Mouse (Mus musculus) ovary, adult 18-20 months (tissue): ENCODE data around the gene Rab1a.
"Not testable (repeated sequence)": the region's sequence is repeated elsewhere in the genome, so short reads cannot be mapped to it uniquely, and the experiment has no call there.

Experiments
- DNase-seq: peaks from one replicate; pipeline ENCODE4 v3.0.0; 2022; ENCODE audit warnings: low spot score, mixed read lengths

Gene Rab1a

DNA sequence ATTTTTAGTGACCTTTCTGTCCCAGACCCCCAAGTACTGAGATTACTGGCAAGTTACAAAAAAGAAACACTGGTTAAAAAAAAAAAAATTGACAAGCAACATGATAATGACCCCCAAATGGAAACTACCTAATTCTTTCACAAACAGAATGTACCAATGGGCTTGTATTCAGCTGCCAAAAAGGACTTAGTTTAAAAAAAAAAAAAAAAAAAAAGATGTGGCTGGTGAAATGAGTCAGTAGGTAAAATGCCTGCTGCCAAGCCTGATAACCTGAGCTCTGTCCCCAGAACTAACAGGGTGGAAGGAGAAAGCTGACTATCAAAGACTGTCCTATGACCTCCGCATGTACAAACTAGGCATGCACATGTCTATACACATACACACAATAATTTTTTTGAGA is 16.0 kb downstream of the Rab1a start:
- no peak for DNase-seq

DNA sequence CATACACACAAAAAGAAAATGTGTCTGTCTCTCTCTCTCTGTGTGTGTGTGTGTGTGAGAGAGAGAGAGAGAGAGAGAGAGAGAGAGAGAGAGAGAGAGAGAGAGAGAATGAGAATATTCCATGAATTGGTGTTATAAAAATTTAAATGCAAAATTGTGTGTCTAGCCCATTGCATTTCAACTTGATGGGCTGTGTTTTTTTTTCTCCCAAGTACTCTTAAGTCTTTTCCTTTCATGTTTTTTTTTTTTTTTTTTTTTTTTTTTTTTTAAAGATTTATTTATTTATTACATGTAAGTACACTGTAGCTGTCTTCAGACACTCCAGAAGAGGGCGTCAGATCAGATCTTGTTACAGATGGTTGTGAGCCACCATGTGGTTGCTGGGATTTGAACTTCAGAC is 20.4 kb downstream of the Rab1a start:
- not testable (repeated sequence) for DNase-seq

DNA sequence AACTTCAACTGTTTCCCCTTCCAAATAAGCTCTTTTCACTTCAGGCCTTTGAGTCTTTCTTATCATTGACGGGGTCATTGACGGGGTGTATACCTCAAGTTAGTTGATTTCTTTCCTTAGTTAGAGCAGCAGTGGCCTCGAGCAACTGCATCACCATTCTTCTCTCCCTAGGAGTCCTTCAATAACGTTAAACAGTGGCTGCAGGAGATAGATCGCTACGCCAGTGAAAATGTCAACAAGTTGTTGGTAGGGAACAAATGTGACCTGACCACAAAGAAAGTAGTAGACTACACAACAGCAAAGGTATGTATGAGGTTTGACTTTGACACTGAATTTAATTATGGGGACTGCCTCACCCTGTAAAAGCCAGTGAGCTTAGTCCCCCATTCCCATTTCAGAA is 23.0 kb downstream of the Rab1a start:
- DNase-seq = no peak

DNA sequence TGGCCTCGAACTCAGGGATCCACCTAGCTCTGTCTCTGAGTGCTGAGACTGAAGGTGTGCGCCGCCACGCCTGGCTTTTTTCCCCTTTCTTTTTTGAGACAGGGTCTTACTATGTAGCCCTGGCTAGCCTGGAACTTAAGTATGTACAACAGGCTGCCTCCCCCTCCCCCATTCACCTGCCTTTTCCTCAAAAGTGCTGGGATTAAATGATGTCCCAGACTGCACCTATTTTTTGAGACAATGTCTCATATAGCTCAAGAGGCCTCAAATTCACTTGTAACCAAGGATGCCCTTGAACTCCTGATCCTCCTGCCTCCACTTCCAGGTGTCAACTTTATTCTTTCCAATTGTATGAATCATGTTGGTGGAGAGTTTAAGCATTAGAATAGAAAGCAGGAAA is 24.7 kb downstream of the Rab1a start:
- DNase-seq = no peak

DNA sequence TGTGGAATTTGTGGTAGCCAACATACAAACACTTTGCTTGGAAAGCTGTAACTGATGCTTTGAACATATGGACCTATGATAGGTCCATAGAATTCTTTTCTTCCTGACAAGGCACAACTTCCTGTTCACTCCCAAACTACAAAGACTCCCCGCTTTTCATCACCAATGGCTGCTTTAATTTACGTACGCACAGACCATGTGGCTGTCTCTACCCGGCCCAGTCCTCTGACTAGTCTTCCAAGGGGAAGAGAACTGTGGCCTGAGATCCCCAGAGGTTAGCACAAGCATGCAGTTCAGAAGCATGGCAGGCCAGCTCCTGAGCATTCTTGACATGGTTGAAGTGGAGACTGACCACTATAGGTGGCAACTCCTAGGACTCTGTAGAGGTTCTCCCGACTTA is 27.4 kb downstream of the Rab1a start:
- DNase-seq = no peak

DNA sequence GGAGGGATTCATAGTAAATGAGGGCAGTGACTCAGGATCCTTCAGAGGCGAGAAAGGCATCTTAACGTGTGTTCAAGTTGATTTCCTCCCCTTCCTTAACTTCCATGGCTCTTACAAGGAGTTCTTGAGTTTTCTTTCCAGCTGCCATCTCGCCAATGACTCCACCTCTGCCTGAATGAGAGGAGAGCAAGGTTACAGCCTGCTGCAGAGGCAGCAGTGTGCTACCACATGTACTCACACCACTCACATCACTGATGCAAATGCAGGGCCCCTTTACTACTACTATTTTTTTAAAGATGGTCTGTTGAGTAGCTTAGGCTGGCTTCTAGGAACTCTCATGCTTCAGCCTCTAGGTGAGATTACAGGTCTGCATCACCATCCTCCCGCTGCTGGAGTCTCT is 28.1 kb downstream of the Rab1a start:
- no peak for DNase-seq

DNA sequence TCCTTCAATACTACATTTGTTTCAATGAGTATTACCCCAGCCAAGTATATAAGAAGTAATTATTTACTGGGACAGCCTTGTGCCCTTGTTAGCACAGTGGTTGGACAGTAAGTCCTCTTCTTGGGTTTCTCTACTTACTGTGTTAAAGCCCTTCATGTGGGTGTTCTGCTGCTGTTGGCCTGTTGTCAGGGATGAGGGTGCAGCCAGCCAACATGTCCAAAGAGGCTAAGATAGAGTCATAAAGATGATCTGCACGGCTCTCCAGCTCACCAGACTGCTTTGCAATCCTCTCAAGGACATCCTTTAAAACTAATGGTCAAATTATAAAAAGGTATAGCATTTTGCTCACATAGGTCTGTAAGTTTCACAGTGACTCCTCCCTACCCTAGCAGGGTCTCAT is 29.1 kb downstream of the Rab1a start:
- no peak for DNase-seq

DNA sequence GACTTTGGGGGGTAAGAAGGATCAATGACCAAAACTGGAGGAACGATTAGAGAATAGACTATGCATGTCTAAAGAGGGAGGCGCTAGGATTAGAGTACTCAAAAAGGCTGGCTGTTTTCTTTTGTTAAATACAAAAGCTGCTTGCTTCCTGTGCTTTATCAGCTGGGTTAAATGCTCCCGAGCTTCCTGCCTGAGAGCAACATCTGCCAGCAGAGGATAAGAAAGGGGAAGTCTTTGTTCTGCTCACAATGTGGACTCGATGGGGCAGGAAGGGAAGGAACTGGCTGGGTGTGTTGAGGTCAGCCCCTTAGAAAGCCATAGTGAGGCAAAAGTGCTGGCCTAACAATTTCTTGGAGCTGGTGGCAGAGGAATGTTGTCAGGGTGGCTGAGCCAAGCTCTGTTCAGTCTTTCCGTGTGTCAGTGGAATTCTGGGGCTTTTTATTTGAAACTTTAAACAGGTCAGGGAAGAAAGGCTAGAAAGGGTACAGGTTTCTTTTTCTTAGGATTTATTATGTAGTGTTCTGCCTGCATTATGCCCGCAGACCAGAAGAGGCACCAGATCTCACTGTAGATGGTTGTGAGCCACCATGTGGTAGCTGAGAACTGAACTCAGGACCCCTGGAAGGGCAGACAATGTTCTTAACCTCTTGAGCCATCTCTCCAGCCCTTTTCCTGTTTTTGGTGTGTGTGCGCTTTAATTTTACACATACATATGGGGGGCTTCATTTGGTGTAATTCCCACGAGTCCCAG is 30.1 kb downstream of the Rab1a start:
- DNase-seq = no peak

DNA sequence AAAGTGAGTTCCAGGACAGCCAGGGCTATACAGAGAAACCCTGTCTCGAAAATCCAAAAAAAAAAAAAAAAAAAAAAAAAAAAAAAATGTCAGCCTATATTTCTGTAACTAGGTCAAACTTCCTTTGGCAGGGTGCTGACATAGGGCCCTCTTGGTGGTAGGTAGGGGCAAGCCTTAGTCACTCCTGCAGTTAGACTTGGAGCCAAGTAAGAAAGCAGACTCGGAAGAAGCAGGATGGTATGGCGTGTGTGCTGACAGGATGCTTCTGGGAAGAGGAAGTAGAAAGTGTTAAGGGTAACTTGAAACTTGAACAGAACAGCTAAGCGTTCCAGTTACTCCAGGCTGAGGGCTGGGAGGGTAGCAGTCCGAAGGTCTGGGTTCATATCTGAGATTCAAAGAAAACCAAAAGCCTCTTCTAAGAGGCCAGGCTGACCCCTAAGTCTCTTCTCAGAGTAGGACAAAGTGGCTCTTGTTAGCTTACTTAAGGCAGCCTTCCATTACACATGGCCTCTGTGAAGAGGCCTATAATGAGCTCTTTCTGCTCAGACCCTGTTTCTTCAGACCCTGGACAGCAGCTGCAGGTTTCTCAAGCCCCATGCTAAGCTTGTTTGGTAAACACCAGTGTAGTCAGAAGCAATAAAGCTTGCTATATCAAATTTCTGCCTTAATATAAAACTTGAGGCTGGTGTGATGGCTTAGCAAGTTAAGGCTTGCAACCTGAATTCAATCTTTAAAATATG is 31.0 kb downstream of the Rab1a start:
- no peak for DNase-seq

DNA sequence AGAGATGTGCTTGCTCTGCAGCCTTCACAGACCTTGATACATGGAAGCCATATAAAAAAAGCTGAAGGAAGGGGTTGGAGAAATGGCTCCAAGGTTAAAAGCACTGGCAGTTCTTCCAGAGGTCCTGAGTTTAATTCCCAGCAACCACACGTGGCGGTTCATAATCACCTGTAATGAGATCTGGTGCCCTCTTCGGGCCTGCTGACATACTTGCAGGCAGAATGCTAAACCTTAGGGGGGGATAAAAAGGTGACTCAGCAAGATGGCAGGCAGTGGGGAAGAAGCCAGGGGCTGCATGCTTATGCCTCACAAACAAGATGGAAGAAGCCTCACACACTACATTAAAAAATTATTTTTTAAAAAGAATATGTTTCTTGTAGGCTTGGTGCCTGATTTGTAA is 33.0 kb downstream of the Rab1a start:
- no peak for DNase-seq

DNA sequence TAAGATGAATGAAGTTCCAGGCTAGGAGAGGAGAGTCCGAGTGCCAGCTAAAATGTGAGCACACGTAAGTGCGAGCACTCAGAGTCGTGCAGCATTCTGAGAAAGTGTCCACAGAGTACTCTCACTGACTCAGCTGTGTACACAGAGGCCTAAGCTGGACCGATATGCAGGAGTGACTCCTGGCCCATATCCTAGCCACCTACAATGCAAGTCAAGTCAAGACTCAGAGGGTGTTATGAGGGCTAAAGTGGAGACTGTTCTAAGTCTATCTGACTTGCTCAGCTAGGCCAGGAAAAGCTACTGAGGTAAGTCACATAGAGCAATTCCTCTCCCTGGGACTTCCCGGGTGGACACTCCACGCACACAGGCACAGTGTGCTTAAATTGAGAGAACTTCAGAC is 35.8 kb downstream of the Rab1a start:
- DNase-seq = no peak

DNA sequence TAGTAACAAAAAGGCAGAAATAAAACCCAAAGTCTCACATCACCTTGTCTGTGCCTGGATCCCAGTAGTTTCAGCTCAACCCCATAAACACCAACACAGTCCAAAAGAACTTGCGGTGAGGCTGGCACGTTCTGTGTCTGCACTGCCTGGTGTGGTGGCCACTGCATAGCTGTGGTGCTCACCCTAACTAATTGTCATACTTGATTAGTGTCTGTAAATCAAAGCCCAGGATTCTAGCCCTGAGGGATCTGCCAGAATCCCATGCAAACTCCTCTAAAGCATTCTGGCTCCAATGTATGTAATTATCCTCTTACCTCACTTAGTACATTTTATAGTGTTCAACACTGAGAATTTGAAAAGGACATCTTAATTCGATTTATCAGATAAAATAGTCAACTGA is 36.7 kb downstream of the Rab1a start:
- no peak for DNase-seq

DNA sequence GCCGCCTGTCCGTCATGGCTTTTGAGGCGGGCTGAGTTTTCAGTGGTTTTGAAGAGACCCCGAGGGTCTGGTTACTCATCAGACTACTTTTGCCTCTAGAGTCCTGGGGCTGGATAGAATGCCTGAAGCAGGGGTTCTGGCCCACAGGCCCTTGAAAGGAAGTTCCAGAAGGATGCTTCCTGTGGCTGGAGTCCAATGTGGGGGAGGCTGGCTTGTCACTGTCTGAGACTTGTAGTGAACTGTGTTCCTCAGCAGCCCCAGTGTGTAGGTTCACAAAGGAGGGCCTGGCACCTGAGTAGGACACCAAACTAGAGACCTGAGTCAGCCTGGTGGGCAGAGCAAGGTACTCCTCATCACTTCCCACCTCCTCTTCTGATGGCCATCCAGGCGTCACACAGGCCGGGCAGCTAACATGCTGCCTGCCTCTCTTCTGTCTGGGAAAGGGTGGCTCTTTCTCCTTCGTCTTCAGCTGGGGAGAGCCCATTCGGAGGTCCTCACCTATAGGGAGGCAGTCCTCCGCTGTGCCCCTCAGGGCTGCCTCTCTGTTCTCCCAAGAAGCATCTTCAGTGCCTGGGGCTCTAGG is 38.1 kb downstream of the Rab1a start:
- DNase-seq = no peak

DNA sequence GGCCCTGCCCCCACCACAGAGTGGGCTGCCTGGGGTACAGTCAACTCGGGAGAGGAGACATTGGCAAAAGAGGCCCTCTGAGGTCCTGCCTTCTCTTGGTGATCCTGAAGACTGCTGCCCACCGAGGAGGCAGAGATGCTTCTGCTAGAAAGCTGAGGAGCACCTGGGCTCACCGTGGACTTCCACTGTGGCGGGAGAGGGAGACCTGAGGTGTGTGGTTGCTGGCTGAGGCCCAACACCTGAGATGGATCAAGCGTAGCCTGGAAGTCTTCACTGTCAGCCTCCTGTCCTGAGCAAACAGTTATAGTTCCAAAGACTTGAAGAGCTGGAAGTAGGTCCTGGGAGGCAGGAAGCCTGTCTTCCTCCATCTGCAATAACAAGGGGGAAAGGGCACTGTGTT is 39.1 kb downstream of the Rab1a start:
- no peak for DNase-seq

DNA sequence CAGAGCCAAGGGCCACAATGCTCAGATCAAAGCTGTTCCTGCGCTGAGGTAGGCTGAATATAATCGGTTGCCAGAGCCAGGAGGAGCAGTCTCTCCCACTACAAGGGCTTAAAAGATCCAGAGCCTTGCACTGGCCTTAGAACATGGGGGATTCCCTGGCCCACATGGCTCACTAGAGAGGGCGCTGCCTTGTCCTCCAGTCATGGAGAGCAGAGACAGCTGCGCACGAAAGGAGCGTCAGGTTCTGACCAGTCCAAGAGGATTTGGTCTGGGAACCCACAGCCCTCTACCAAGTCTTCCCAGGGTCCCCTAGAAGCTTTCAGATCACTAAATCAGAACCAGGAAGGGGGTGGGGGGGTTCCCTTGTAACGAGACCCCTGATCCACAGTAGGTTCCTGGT is 40.1 kb downstream of the Rab1a start:
- DNase-seq = no peak

DNA sequence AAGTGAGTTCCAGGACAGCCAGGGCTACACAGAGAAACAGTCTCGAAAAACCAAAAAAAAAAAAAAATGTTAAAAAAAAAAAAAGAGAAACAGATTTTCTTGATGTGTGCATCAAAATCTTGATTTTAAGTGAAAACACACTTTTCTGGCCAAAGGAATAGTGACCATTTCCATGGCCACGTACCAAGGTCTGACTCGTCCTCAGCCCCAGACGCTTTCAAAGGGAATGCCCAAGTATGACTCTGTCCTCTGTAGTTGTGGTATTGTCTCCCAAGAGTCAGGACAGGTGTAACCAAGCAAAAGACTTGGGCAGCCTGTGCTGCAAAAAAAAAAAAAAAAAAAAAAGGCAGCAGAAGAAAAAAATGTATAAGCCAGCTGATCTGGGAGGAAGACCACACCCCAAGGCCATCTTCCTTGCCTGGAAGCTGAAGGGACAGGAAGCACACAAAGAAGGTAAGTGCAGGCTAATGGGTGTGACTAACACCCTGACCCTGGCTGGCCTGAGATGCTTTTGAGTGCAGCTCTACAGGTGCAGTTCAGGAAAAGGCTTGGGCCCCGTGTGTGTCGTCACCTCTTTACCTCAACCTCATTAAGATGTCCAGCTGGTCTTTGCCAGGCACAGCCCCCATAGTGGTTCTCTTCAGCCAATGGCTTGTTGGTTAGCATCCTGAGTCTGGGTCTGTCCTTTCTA is 41.3 kb downstream of the Rab1a start:
- no peak for DNase-seq

DNA sequence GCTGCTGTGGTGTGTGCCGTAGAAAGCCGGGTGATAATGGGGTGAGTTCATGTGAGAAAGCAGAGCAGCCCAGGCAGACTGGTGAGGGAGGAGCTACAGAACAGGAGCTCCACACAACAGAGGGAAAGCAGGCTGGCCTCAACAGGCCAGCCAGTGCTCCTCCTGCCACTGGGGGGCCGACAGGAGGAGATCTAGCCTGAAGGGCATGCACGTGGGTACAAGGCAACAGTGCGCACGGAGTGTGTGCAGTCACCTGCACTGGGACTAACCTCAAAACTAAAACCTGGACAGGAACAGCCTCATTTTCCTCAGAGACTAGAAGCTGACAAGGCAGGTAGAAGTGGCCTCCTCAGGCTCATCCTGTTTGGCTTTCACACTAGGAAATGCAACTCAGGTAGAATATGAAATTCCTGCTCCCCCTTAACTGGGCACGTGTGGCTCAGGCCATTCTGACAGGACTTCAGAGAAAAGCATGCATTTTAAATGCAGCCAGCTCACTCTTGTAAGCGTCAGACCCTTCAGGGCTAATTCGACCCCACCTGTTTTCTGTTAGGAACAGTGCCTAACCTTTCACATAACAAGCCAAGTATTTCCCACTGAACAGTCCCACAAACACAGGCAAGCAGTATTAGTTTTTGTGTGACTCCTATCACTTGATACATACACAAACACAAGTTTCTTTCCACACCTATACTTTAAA is 42.1 kb downstream of the Rab1a start:
- no peak for DNase-seq

DNA sequence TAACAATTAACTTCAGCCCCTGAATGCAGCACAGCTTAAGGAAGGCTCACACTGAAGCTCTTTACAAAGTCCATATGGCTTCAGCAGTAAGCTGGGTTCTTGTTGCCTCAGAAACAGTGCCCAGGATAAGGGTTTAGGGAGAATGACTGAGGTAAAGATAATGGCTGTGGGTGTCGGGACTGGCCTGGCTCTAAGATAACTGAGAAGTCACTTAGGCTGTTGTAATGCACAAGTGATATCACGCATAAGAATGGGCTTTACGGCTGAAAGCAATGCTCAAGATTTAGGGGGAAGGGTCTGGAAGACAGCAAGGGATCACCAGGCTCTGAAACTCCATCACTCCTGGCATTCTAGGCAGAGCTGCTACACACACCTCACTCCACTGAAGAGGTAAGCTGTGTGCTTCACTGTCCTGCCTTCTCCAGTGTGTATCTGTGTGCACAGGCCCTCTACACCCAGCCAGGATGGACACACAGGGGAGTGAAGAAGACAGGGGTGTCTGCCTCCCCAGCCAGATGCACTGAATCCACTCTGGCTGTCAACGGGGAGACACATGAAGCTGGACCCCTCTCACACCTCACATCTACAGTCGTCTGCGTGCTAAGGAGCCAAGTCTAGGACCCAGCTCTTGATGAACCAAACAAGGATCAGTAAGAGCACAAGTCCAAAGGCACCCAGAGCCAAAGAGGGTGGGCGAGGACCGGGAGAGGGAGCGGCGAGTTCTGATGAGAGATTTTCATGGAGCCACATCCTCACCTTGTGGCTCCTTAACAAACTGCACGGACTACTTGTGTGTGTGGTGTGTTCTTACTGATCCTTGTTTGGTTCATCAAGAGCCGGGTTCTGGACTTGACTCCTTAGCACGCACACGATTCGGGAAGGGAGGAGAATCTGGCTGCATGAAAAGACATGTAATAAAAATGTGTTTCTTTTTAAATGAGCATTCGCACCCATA is 43.4 kb downstream of the Rab1a start:
- no peak for DNase-seq

DNA sequence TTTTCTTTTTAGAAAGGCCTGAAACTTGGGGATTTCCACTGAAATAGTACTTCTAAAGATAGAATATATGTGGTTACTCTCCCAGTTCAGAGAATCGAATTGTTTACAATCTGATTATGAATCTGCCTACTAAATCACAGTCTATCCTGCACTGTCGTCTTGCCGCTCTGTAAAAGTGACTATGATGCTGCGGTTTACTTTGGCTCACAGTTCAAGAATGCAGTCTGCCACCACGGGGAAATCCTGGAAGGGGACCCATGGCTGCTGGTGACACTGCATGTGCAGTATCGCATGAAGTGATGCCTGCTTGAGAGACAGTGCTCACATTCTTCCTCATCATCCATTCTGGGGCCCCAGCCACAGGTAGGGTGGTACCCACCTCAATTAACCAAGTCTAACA is 44.1 kb downstream of the Rab1a start:
- DNase-seq = no peak

DNA sequence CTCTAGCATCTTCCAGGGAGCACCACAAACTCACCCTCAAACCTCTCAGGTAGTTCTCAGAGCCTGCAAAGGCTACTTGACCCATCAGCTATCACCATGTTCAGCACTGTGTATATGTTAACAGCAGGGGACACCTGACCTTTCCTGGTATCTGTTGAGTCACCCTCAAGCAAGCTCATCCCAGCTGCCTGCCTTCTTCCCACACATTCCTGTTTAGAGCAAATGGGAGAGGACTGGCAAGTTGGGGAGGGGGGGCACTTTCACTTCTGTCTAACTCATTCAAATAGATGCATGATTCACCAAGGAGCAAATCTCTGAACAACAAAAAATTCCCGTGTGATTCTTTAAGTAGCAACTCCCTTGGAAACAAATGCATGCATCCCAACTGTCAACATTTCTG is 45.4 kb downstream of the Rab1a start:
- DNase-seq = no peak
